Mouse (Mus musculus) midbrain, embryonic 16.5 days (tissue): ENCODE results near the gene Gm973. TPM values are rescaled to one million over a fixed set of nuclear protein-coding genes. Genes with fewer than 3 reads are reported as not detected.

Experiments used
- ATAC-seq: fragments of 200-750 bp; cut with Nextera tagmentation; 2 replicates; pipeline ENCODE4 v1.8.0; 2017; ENCODE audit warnings: moderate TSS enrichment
- H3K27ac ChIP-seq: fragments of 300-500 bp; sonication (generic); 2 replicates; pipeline ENCODE4 v1.5.1; 2014; ENCODE audit warnings: mild to moderate bottlenecking, low read length, mixed read lengths
- H3K27me3 ChIP-seq: fragments of 300-500 bp; sonication (generic); 2 replicates; pipeline ENCODE4 v1.6.1; 2014; ENCODE audit warnings: low read depth, low read length, mixed read lengths; ENCODE audit not compliant: control insufficient read depth, insufficient read depth
- H3K36me3 ChIP-seq: fragments of 300-500 bp; sonication (generic); 2 replicates; pipeline ENCODE4 v1.6.1; 2014; ENCODE audit warnings: mild to moderate bottlenecking, low read length, moderate library complexity, mixed read lengths; ENCODE audit not compliant: control insufficient read depth, insufficient read depth
- H3K4me1 ChIP-seq: fragments of 300-500 bp; sonication (generic); 2 replicates; pipeline ENCODE4 v1.6.1; 2014; ENCODE audit warnings: mild to moderate bottlenecking, low read length, mixed read lengths; ENCODE audit not compliant: control insufficient read depth, insufficient read depth
- H3K4me2 ChIP-seq: fragments of 300-500 bp; sonication (generic); 2 replicates; pipeline ENCODE4 v1.6.1; 2014; ENCODE audit warnings: mild to moderate bottlenecking, low read length, mixed read lengths
- H3K4me3 ChIP-seq: fragments of 300-500 bp; sonication (generic); 2 replicates; pipeline ENCODE4 v1.5.1; 2014; ENCODE audit warnings: low read depth, mild to moderate bottlenecking, low read length, moderate library complexity, mixed read lengths
- H3K9ac ChIP-seq: fragments of 300-500 bp; sonication (generic); 2 replicates; pipeline ENCODE4 v1.6.1; 2014; ENCODE audit warnings: low read depth, low read length, mixed read lengths
- H3K9me3 ChIP-seq: fragments of 300-500 bp; sonication (generic); replicated peaks from 2 replicates; pipeline ENCODE4 v1.6.1; 2014; ENCODE audit warnings: mild to moderate bottlenecking, low read length, mixed read lengths; ENCODE audit not compliant: control insufficient read depth, poor library complexity, severe bottlenecking
- WGBS: fragments of 180-500 bp; shearing (Covaris S2); extraction: QIAGEN DNeasy Blood & Tissue Kit; methylation state at CpG from one replicate; pipeline ENCODE4 v1.1.7; 2014; 5-methylcytosine and 5-hydroxymethylcytosine counted together
- polyA plus RNA-seq: library from polyadenylated mRNA; unstranded; fragments of >200 nt; fragmentation: Nextera tagmentation; extraction: Ambion mirVana; gene quantifications from 2 replicates; pipeline ENCODE4 v1.2.1, GENCODE M21; 2015

The Gm973 gene
- polyA plus RNA-seq, 1 experiment from 2014 or later, result 14.1 TPM

- ATAC-seq, result no peak
- H3K4me2 ChIP-seq, result no peak overlapping the region
Measured at GRCm38 (mm10) chr1:59567521-59567920, 51.5 kb downstream of the Gm973 start.

DNA sequence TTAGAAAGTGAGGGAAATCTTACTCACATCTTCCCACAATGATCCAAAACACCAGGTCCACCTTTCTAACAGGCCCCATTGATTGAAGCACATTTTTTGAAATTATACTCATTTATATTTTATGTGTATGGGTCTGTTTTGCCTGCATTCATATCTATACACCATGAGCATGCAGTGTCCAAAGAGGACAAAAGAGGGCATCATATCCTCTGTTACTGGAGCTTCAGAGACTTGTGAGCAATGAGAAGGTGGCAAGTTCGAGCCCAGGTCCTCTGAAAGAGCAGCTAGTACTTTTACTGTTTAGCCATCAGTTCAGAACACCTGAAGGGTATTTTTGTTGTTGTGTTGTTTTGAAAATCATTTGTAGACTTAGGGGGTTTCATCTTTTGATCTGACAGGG is 52.2 kb downstream of the Gm973 start:
- Histone ChIP-seq H3K36me3 (no peaks in the 10 kb centered on the region), H3K9me3 (no peaks in the 10 kb centered on the region), H3K9ac (no peak overlapping the region), H3K27me3 (no peaks in the 10 kb centered on the region), H3K4me3 (no peak overlapping the region), H3K4me1 (no peaks in the 10 kb centered on the region), H3K27ac (no peak overlapping the region), H3K4me2 (no peak overlapping the region)
- WGBS, result 83% methylated on average over 1 of the region's 1 CpGs
- no peak for ATAC-seq

More at GRCm38 (mm10) chr1:59567521-59567920, 51.5 kb downstream of the Gm973 start:
- Histone ChIP-seq H3K9ac (no peak overlapping the region), H3K4me3 (no peak overlapping the region), H3K27me3 (no peaks in the 10 kb centered on the region), H3K36me3 (no peaks in the 10 kb centered on the region), H3K9me3 (no peaks in the 10 kb centered on the region), H3K27ac (no peak overlapping the region), H3K4me1 (no peaks in the 10 kb centered on the region)
- 89% methylated on average over 4 of the region's 4 CpGs for WGBS

DNA sequence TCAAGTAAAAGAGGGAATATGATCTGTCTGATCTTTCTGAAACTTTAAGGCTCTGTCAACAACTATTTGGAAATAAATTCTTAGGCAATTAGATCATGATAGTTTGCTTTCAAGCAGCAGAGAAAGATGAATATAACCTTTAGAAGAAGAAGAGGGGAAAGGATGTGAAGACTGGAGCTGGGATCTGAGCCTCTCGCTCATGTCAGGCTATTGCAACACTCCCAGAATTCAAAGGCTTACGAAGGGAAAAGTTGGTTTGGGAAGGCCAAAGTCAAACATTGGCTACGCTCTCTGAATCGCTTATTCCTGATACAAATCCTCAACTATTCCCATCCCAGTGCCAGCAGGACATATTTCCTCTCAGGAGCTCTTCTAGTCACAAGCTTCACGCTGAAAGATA is 53.2 kb downstream of the Gm973 start:
- ATAC-seq, result no peak
- Histone ChIP-seq H3K27ac (no peak overlapping the region), H3K9ac (no peak overlapping the region), H3K9me3 (no peaks in the 10 kb centered on the region), H3K4me3 (no peak overlapping the region), H3K4me1 (peaks cover 8% of the 10 kb centered on the region), H3K36me3 (no peaks in the 10 kb centered on the region), H3K4me2 (no peak overlapping the region), H3K27me3 (no peaks in the 10 kb centered on the region)
- 89% methylated on average over 5 of the region's 5 CpGs for WGBS

GRCm38 (mm10) chr1:59570767-59571166 is 54.7 kb downstream of the Gm973 start:
- H3K4me2 ChIP-seq, result no peak overlapping the region
- H3K27me3 ChIP-seq, result no peaks in the 10 kb centered on the region
- H3K9me3 ChIP-seq, result no peaks in the 10 kb centered on the region
- no peak overlapping the region for H3K27ac ChIP-seq
- peaks cover 13% of the 10 kb centered on the region for H3K4me1 ChIP-seq
- H3K4me3 ChIP-seq, result no peak overlapping the region
- no peak overlapping the region for H3K9ac ChIP-seq
- WGBS, result 79% methylated on average over 4 of the region's 4 CpGs
- no peaks in the 10 kb centered on the region for H3K36me3 ChIP-seq
- no peak for ATAC-seq

DNA sequence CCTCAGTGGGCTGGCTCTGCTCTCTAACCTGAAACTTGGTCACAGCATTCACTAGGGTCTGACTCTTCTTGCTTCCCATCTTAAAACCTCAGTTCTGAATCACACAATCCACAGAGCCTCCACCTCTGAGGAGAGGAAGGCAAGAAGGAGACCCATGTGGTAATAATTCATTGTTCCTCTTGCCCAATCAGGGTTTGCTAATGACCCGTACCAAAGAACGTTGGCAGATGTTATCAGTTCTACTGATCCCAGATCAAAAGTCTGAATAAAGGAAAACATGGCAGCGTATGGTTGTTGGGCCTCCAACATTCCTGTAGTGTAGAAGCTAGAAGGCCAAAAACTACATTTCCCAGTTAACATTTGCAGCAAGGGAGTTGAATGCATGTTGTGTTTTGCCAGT is 55.4 kb downstream of the Gm973 start:
- Histone ChIP-seq H3K4me2 (no peak overlapping the region), H3K9me3 (no peaks in the 10 kb centered on the region), H3K4me3 (no peak overlapping the region), H3K27ac (no peak overlapping the region), H3K9ac (no peak overlapping the region), H3K4me1 (peaks cover 13% of the 10 kb centered on the region), H3K27me3 (no peaks in the 10 kb centered on the region), H3K36me3 (no peaks in the 10 kb centered on the region)
- WGBS, result 92% methylated on average over 3 of the region's 3 CpGs
- no peak for ATAC-seq

GRCm38 (mm10) chr1:59573843-59574242 is 57.8 kb downstream of the Gm973 start:
- peaks cover 13% of the 10 kb centered on the region for H3K4me1 ChIP-seq
- H3K9ac ChIP-seq, result peak overlapping the region; percentile 63; the same call in 1 of the 2 replicates
- H3K27me3 ChIP-seq, result no peaks in the 10 kb centered on the region
- peak overlapping the region; percentile 83 for H3K27ac ChIP-seq
- 44% methylated on average over 3 of the region's 3 CpGs for WGBS
- H3K4me3 ChIP-seq, result no peak overlapping the region
- H3K9me3 ChIP-seq, result no peaks in the 10 kb centered on the region
- no peaks in the 10 kb centered on the region for H3K36me3 ChIP-seq
- ATAC-seq, result peak; percentile 15; the same call in 1 of the 2 replicates
- peak overlapping the region; percentile 3; the same call in 1 of the 2 replicates for H3K4me2 ChIP-seq

- Histone ChIP-seq H3K9ac (peak overlapping the region; percentile 63), H3K4me1 (peaks cover 15% of the 10 kb centered on the region), H3K27ac (peak overlapping the region; percentile 83), H3K4me3 (peak overlapping the region; percentile 29), H3K9me3 (no peaks in the 10 kb centered on the region), H3K36me3 (no peaks in the 10 kb centered on the region), H3K27me3 (no peaks in the 10 kb centered on the region), H3K4me2 (peak overlapping the region; percentile 64)
- 20% methylated on average over 21 of the region's 21 CpGs for WGBS
- peak; percentile 94 for ATAC-seq
Measured at GRCm38 (mm10) chr1:59574262-59575187, 58.5 kb downstream of the Gm973 start.

DNA sequence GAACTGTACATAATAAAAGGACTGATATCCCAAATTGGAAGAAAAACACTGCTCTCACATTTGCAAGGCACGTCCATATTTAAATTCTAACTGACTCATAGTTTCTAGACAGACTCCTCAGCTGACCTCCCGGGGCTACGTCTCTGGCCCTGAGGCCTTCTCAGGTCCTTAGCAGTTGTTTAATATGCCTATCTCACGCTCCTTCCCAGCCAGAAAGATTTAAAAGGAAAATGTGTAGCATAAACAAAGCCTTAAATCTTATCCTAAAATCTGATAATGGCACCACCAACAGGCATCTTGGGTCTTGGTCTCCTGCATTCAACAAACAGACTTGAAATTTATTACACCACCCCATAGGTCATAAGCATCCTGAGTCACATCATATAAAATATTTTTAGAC is 62.7 kb downstream of the Gm973 start:
- no peak overlapping the region for H3K9ac ChIP-seq
- no peaks in the 10 kb centered on the region for H3K36me3 ChIP-seq
- no peak overlapping the region for H3K4me2 ChIP-seq
- no peak for ATAC-seq
- H3K4me1 ChIP-seq, result peaks cover 13% of the 10 kb centered on the region
- H3K9me3 ChIP-seq, result no peaks in the 10 kb centered on the region
- no peak overlapping the region for H3K27ac ChIP-seq
- H3K27me3 ChIP-seq, result no peaks in the 10 kb centered on the region
- H3K4me3 ChIP-seq, result no peak overlapping the region
- 72% methylated on average over 4 of the region's 4 CpGs for WGBS

GRCm38 (mm10) chr1:59579327-59579726 is 63.3 kb downstream of the Gm973 start:
- no peaks in the 10 kb centered on the region for H3K9me3 ChIP-seq
- WGBS, result 89% methylated on average over 5 of the region's 5 CpGs
- H3K36me3 ChIP-seq, result no peaks in the 10 kb centered on the region
- no peak overlapping the region for H3K27ac ChIP-seq
- H3K27me3 ChIP-seq, result no peaks in the 10 kb centered on the region
- H3K4me3 ChIP-seq, result no peak overlapping the region
- ATAC-seq, result no peak
- H3K4me1 ChIP-seq, result peaks cover 7% of the 10 kb centered on the region
- H3K9ac ChIP-seq, result no peak overlapping the region
- no peak overlapping the region for H3K4me2 ChIP-seq
